Mouse (Mus musculus) midbrain, embryonic 11.5 days (tissue): ENCODE measurements around the gene Tdrd12. TPM values are rescaled to one million over a fixed set of nuclear protein-coding genes. Genes with fewer than 3 reads are reported as not detected.

ENCODE experiments used
- ATAC-seq: fragments of 200-750 bp; cut with Nextera tagmentation; 2 replicates; pipeline ENCODE4 v1.8.0; 2017; ENCODE audit warnings: moderate TSS enrichment, moderate library complexity; ENCODE audit not compliant: low FRiP score
- DNase-seq: peaks from one replicate; pipeline ENCODE4 v3.0.0; 2015; ENCODE audit warnings: low spot score; ENCODE audit errors: missing footprints
- H3K27ac ChIP-seq: fragments of 300-500 bp; sonication (generic); 2 replicates; pipeline ENCODE4 v1.5.1; 2014; ENCODE audit warnings: low read depth, low read length
- H3K27me3 ChIP-seq: fragments of 300-500 bp; sonication (generic); 2 replicates; pipeline ENCODE4 v1.6.1; 2014; ENCODE audit warnings: mild to moderate bottlenecking, low read length, moderate library complexity, mixed read lengths; ENCODE audit not compliant: control insufficient read depth, insufficient read depth
- H3K36me3 ChIP-seq: fragments of 300-500 bp; sonication (generic); 2 replicates; pipeline ENCODE4 v1.6.1; 2014; ENCODE audit warnings: mild to moderate bottlenecking, low read length, moderate library complexity, mixed read lengths; ENCODE audit not compliant: control insufficient read depth, insufficient read depth
- H3K4me1 ChIP-seq: fragments of 300-500 bp; sonication (generic); 2 replicates; pipeline ENCODE4 v1.6.1; 2014; ENCODE audit warnings: low read length; ENCODE audit not compliant: control insufficient read depth, insufficient read depth
- H3K4me2 ChIP-seq: fragments of 300-500 bp; sonication (generic); 2 replicates; pipeline ENCODE4 v1.6.1; 2014; ENCODE audit warnings: mild to moderate bottlenecking, moderate library complexity
- H3K4me3 ChIP-seq: fragments of 300-500 bp; sonication (generic); 2 replicates; pipeline ENCODE4 v1.5.1; 2014; ENCODE audit warnings: low read depth, low read length
- H3K9ac ChIP-seq: fragments of 300-500 bp; sonication (generic); 2 replicates; pipeline ENCODE4 v1.6.1; 2014; ENCODE audit warnings: low read length
- H3K9me3 ChIP-seq: fragments of 300-500 bp; sonication (generic); 2 replicates; pipeline ENCODE4 v1.6.1; 2016; ENCODE audit warnings: low read length; ENCODE audit not compliant: control insufficient read depth
- WGBS: fragments of 180-500 bp; shearing (Covaris S2); extraction: QIAGEN DNeasy Blood & Tissue Kit; methylation state at CpG from one replicate; pipeline ENCODE4 v1.1.7; 2014; 5-methylcytosine and 5-hydroxymethylcytosine counted together
- polyA plus RNA-seq: library from polyadenylated mRNA; unstranded; fragments of >200 nt; fragmentation: Nextera tagmentation; extraction: Ambion mirVana; gene quantifications from 2 replicates; pipeline ENCODE4 v1.2.1, GENCODE M21; 2014

Gene Tdrd12
- polyA plus RNA-seq, 1 experiment from 2014 or later, result 0.11 TPM

- Histone ChIP-seq H3K27ac (no peak overlapping the region), H3K9me3 (no peaks in the 10 kb centered on the region), H3K27me3 (no peaks in the 10 kb centered on the region), H3K4me3 (no peak overlapping the region), H3K36me3 (peaks cover 25% of the 10 kb centered on the region), H3K9ac (no peak overlapping the region), H3K4me1 (no peaks in the 10 kb centered on the region), H3K4me2 (no peak overlapping the region)
- ATAC-seq (no peak), DNase-seq (peak; percentile 17)
- 89% methylated on average over 10 of the region's 10 CpGs for WGBS
Observed at GRCm38 (mm10) chr7:35428146-35428545, 109.4 kb downstream of the Tdrd12 start.

- Histone ChIP-seq H3K36me3 (peaks cover 20% of the 10 kb centered on the region), H3K9ac (no peak overlapping the region), H3K4me3 (no peak overlapping the region), H3K27ac (no peak overlapping the region), H3K4me1 (no peaks in the 10 kb centered on the region), H3K4me2 (no peak overlapping the region), H3K9me3 (no peaks in the 10 kb centered on the region), H3K27me3 (no peaks in the 10 kb centered on the region)
- 95% methylated on average over 10 of the region's 10 CpGs for WGBS
- no peak for ATAC-seq
- peak; percentile 69 for DNase-seq
Observed at GRCm38 (mm10) chr7:35423071-35423470, 114.5 kb downstream of the Tdrd12 start.

Other genes with a start within 250 kb of the Tdrd12 start
- gene Gpatch1, start 219.3 kb downstream of the Tdrd12 start, polyA plus RNA-seq, result 19.4 and 20.2 TPM in 2 replicates
- gene Rhpn2, start 203.6 kb downstream of the Tdrd12 start, polyA plus RNA-seq, result 1.9 and 2.2 TPM in 2 replicates
- 26.2 and 26.9 TPM in 2 replicates for gene Faap24, start 140.9 kb downstream of the Tdrd12 start, polyA plus RNA-seq
- gene Cep89, start 140.7 kb downstream of the Tdrd12 start, polyA plus RNA-seq, result 42.9 and 46.6 TPM in 2 replicates
- not detected in 2 replicates for gene Slc7a9, start 88.9 kb downstream of the Tdrd12 start, polyA plus RNA-seq
- 43.2 and 46.1 TPM in 2 replicates for gene Nudt19, start 18.6 kb upstream of the Tdrd12 start, polyA plus RNA-seq
- 0.11 and 0.45 TPM in 2 replicates for gene Rgs9bp, start 47.8 kb upstream of the Tdrd12 start, polyA plus RNA-seq
- gene Ankrd27, start 48.5 kb upstream of the Tdrd12 start, polyA plus RNA-seq, result 27.0 and 31.0 TPM in 2 replicates
- 307 and 310 TPM in 2 replicates for gene Pdcd5, start 109.8 kb upstream of the Tdrd12 start, polyA plus RNA-seq
- gene Dpy19l3, start 216.7 kb upstream of the Tdrd12 start, polyA plus RNA-seq, result 37.2 and 38.5 TPM in 2 replicates